Mouse (Mus musculus) neural tube, embryonic 14.5 days (tissue): ENCODE data around the gene Tmed6. TPM values are rescaled to one million over a fixed set of nuclear protein-coding genes. Genes with fewer than 3 reads are reported as not detected.
A peak's percentile ranks its signal among the peaks of the same experiment; 100 is the strongest.
"Not testable (repeated sequence)": the region's sequence is repeated elsewhere in the genome, so short reads cannot be mapped to it uniquely, and the experiment has no call there.

Experiments used
- ATAC-seq: fragments of 200-750 bp; cut with Nextera tagmentation; 2 replicates; pipeline ENCODE4 v1.8.0; 2017; ENCODE audit warnings: low read depth, mild to moderate bottlenecking, moderate TSS enrichment, moderate library complexity
- H3K27ac ChIP-seq: fragments of 300-500 bp; sonication (generic); 2 replicates; pipeline ENCODE4 v1.5.1; 2014; ENCODE audit warnings: low read depth, mild to moderate bottlenecking, control low read depth, low read length, moderate library complexity, mixed read lengths
- H3K27me3 ChIP-seq: fragments of 300-500 bp; sonication (generic); 2 replicates; pipeline ENCODE4 v1.6.1; 2014; ENCODE audit warnings: low read length; ENCODE audit not compliant: control insufficient read depth, insufficient read depth
- H3K36me3 ChIP-seq: fragments of 300-500 bp; sonication (generic); 2 replicates; pipeline ENCODE4 v1.6.1; 2014; ENCODE audit warnings: low read length, mixed read lengths; ENCODE audit not compliant: control insufficient read depth, insufficient read depth
- H3K4me1 ChIP-seq: fragments of 300-500 bp; sonication (generic); 2 replicates; pipeline ENCODE4 v1.6.1; 2014; ENCODE audit warnings: low read length; ENCODE audit not compliant: control insufficient read depth, insufficient read depth
- H3K4me2 ChIP-seq: fragments of 300-500 bp; sonication (generic); 2 replicates; pipeline ENCODE4 v1.6.1; 2014; ENCODE audit warnings: mild to moderate bottlenecking, low read depth, low read length, control low read depth
- H3K4me3 ChIP-seq: fragments of 300-500 bp; sonication (generic); 2 replicates; pipeline ENCODE4 v1.5.1; 2014; ENCODE audit warnings: low read depth, low read length, control low read depth, mixed read lengths
- H3K9ac ChIP-seq: fragments of 300-500 bp; sonication (generic); replicated peaks from 2 replicates; pipeline ENCODE4 v1.6.1; 2014; ENCODE audit warnings: low read depth, mild to moderate bottlenecking, control low read depth, low read length, mixed read lengths
- H3K9me3 ChIP-seq: fragments of 300-500 bp; sonication (generic); 2 replicates; pipeline ENCODE4 v1.6.1; 2016; ENCODE audit warnings: low read length; ENCODE audit not compliant: control insufficient read depth
- WGBS: fragments of 180-500 bp; shearing (Covaris S2); extraction: QIAGEN DNeasy Blood & Tissue Kit; methylation state at CpG from one replicate; pipeline ENCODE4 v1.1.7; 2014; 5-methylcytosine and 5-hydroxymethylcytosine counted together
- polyA plus RNA-seq: library from polyadenylated mRNA; unstranded; fragments of >200 nt; fragmentation: Nextera tagmentation; extraction: Ambion mirVana; gene quantifications from 2 replicates; pipeline ENCODE4 v1.2.1, GENCODE M21; 2014

The Tmed6 gene
- polyA plus RNA-seq, 1 experiment from 2014 or later, result not detected

GRCm38 (mm10) chr8:107049480-107049879 lies 16.0 kb downstream of the Tmed6 start:
- H3K27me3 ChIP-seq, result no peaks in the 10 kb centered on the region; the same call in 1 of the 2 replicates
- ATAC-seq, result no peak
- no peak overlapping the region for H3K4me3 ChIP-seq
- H3K4me2 ChIP-seq, result 0 out of 2 replicates have a peak overlapping the region, but pooled peaks have one; percentile 93
- H3K36me3 ChIP-seq, result peaks cover 55% of the 10 kb centered on the region
- no peak overlapping the region for H3K9ac ChIP-seq
- no peaks in the 10 kb centered on the region for H3K9me3 ChIP-seq
- 96% methylated on average over 4 of the region's 4 CpGs for WGBS
- 0 out of 2 replicates have a peak, but pooled peaks cover 2% of the 10 kb centered on the region for H3K4me1 ChIP-seq
- no peak overlapping the region for H3K27ac ChIP-seq

GRCm38 (mm10) chr8:107048061-107048941 lies 17.1 kb downstream of the Tmed6 start, which contains the start of gene Pdf:
Gene Pdf, minus strand, starts transcription at chr8:107048614.
- Histone ChIP-seq H3K9ac (peak within 1 kb of the TSS; percentile 54), H3K4me3 (peak within 1 kb of the TSS; percentile 57), H3K27me3 (no peaks in the 10 kb centered on the region; the same call in 1 of the 2 replicates), H3K4me1 (0 out of 2 replicates have a peak, but pooled peaks cover 2% of the 10 kb centered on the region), H3K27ac (peak within 1 kb of the TSS; percentile 78), H3K4me2 (peak within 1 kb of the TSS; percentile 93), H3K36me3 (peaks cover 65% of the 10 kb centered on the region), H3K9me3 (no peaks in the 10 kb centered on the region)
- under 1% methylated on average over 85 of the region's 87 CpGs for WGBS
- peak; percentile 87 for ATAC-seq

GRCm38 (mm10) chr8:107046976-107047375 lies 18.5 kb downstream of the Tmed6 start:
- peaks cover 68% of the 10 kb centered on the region for H3K36me3 ChIP-seq
- H3K4me2 ChIP-seq, result no peak overlapping the region
- no peak for ATAC-seq
- 0 out of 2 replicates have a peak, but pooled peaks cover 2% of the 10 kb centered on the region for H3K4me1 ChIP-seq
- H3K4me3 ChIP-seq, result no peak overlapping the region
- no peak overlapping the region for H3K27ac ChIP-seq
- H3K9me3 ChIP-seq, result no peaks in the 10 kb centered on the region
- no peak overlapping the region for H3K9ac ChIP-seq
- no peaks in the 10 kb centered on the region; the same call in 1 of the 2 replicates for H3K27me3 ChIP-seq
- WGBS, result 92% methylated on average over 5 of the region's 5 CpGs

- H3K27me3 ChIP-seq, result no peaks in the 10 kb centered on the region; the same call in 1 of the 2 replicates
- no peak overlapping the region for H3K4me2 ChIP-seq
- H3K9me3 ChIP-seq, result no peaks in the 10 kb centered on the region
- no peak overlapping the region for H3K9ac ChIP-seq
- H3K36me3 ChIP-seq, result peaks cover 69% of the 10 kb centered on the region
- WGBS, result 96% methylated on average over 6 of the region's 6 CpGs
- 0 out of 2 replicates have a peak, but pooled peaks cover 2% of the 10 kb centered on the region for H3K4me1 ChIP-seq
- ATAC-seq, result no peak
- H3K4me3 ChIP-seq, result no peak overlapping the region
- no peak overlapping the region for H3K27ac ChIP-seq
Measured at GRCm38 (mm10) chr8:107045478-107045877, 20.0 kb downstream of the Tmed6 start.

- no peak overlapping the region for H3K4me3 ChIP-seq
- H3K9me3 ChIP-seq, result no peaks in the 10 kb centered on the region
- H3K36me3 ChIP-seq, result peaks cover 70% of the 10 kb centered on the region
- H3K4me1 ChIP-seq, result no peaks in the 10 kb centered on the region
- 85% methylated on average over 7 of the region's 7 CpGs for WGBS
- H3K27ac ChIP-seq, result no peak overlapping the region
- no peak for ATAC-seq
- no peaks in the 10 kb centered on the region for H3K27me3 ChIP-seq
- H3K9ac ChIP-seq, result no peak overlapping the region
- H3K4me2 ChIP-seq, result no peak overlapping the region
Measured at GRCm38 (mm10) chr8:107040632-107041031, 24.8 kb downstream of the Tmed6 start.

- H3K4me1 ChIP-seq, result peaks cover 15% of the 10 kb centered on the region; the same call in 1 of the 2 replicates
- no peak overlapping the region for H3K4me2 ChIP-seq
- H3K27ac ChIP-seq, result no peak overlapping the region
- H3K9ac ChIP-seq, result no peak overlapping the region
- H3K36me3 ChIP-seq, result peaks cover 32% of the 10 kb centered on the region
- 89% methylated on average over 8 of the region's 8 CpGs for WGBS
- H3K27me3 ChIP-seq, result no peaks in the 10 kb centered on the region
- H3K4me3 ChIP-seq, result no peak overlapping the region
- H3K9me3 ChIP-seq, result no peaks in the 10 kb centered on the region
- ATAC-seq, result no peak
Measured at GRCm38 (mm10) chr8:107036626-107037025, 28.8 kb downstream of the Tmed6 start.

- Histone ChIP-seq H3K27ac (no peak overlapping the region), H3K27me3 (no peaks in the 10 kb centered on the region), H3K4me3 (no peak overlapping the region), H3K9ac (no peak overlapping the region), H3K4me1 (peaks cover 15% of the 10 kb centered on the region; the same call in 1 of the 2 replicates), H3K9me3 (no peaks in the 10 kb centered on the region), H3K36me3 (peaks cover 22% of the 10 kb centered on the region), H3K4me2 (no peak overlapping the region)
- 95% methylated on average over 3 of the region's 3 CpGs for WGBS
- no peak for ATAC-seq
Measured at GRCm38 (mm10) chr8:107035641-107036040, 29.8 kb downstream of the Tmed6 start.

- H3K4me2 ChIP-seq, H3K4me3 ChIP-seq, H3K9me3 ChIP-seq, H3K27ac ChIP-seq, H3K27me3 ChIP-seq, H3K9ac ChIP-seq, ATAC-seq: not testable (repeated sequence)
- WGBS, result 97% methylated on average over 2 of the region's 2 CpGs
- H3K4me1 ChIP-seq, result peaks cover 15% of the 10 kb centered on the region; the same call in 1 of the 2 replicates
- peaks cover 11% of the 10 kb centered on the region for H3K36me3 ChIP-seq
Measured at GRCm38 (mm10) chr8:107033609-107034008, 31.8 kb downstream of the Tmed6 start.

- Histone ChIP-seq H3K36me3 (peaks cover 3% of the 10 kb centered on the region; the same call in 1 of the 2 replicates), H3K4me1 (peaks cover 15% of the 10 kb centered on the region; the same call in 1 of the 2 replicates), H3K4me2 (peak overlapping the region; percentile 87), H3K27ac (peak overlapping the region; percentile 74), H3K9ac (peak overlapping the region; percentile 97), H3K9me3 (no peaks in the 10 kb centered on the region), H3K27me3 (no peaks in the 10 kb centered on the region), H3K4me3 (peak overlapping the region; percentile 92)
- ATAC-seq, result no peak; the same call in none of the 2 replicates
- under 1% methylated on average over 32 of the region's 40 CpGs for WGBS
Measured at GRCm38 (mm10) chr8:107031577-107032090, 33.8 kb downstream of the Tmed6 start.
